Mouse (Mus musculus) monocyte, adult 2 months (primary cell): Measurements from ENCODE around the gene Ssu72.

Experiments used
- DNase-seq, 2 experiments: peaks; one replicate each; pipeline ENCODE4 v3.0.0; 2022; ENCODE audit warnings: low spot score in 2 of 2, low read depth in 1 of 2

Gene Ssu72

DNA sequence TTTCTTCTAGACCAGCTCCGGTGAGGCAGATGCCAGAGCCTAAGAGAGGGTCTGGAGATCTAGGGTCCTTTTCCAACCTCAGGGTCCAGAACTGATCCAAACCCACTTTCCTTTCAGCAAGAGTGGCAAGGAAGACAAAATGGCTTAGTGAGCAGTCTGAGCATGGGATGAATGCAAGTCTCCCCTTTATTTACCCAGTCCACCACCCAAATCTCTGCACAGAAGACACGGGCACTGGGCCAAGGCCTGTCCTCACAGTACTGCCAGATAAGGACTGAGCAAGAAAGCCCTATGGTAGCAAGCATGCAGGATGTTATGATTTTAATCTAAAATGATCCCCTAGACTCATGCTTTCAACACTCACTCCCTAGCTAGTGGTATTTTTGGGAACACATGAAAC is 73.2 kb downstream of the Ssu72 start:
- no peak for DNase-seq

DNA sequence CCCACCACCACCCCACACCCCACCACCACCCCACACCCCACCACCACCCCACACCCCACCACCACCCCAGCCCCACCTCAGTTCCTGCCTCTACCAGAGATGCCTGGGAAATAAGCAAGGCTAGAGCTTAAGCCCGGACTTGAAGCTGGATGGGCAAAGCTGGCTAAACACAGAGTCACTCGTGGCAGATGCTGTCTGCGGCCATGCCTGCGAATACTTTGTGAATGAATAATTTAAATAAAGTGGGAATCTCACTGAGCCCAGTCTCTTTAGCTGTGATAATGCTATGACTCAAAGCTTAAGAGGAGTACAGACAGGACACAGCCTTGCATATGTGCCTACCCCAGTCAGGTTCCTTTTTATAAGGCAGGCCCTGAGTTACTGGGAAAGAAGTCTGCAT is 74.9 kb downstream of the Ssu72 start:
- DNase-seq, result no peak

DNA sequence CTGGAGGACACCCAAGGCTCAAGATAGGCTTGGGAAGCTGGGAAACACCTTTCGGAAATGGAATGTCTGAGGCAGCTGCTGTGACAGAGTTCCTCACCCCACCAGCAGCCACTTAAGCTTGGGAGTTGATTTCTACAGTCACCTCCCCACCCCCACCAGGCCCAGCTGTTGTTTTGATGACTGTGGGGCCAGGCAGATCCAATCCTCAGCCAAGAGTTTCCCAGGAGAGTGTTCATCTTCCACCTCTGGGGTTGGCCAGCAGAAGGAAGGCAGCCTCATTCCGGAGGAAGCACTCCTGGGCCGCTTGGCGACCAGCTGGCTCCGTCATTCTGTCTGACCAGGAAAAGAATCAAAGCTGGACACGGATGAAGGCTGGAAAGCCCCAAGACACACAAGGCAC is 76.3 kb downstream of the Ssu72 start:
- no peak for DNase-seq
